Mouse (Mus musculus) cerebellum, adult 2 months (tissue): ENCODE data around the gene Il10rb.

Experiments
- CTCF ChIP-seq: fragments of 200-500 bp; IDR thresholded peaks from 2 replicates; pipeline ENCODE4 v1.5.1; 2011; ENCODE audit warnings: low read depth, mild to moderate bottlenecking, control low read depth, low read length, moderate library complexity, borderline replicate concordance; ENCODE audit not compliant: insufficient read depth
- POLR2A ChIP-seq: fragments of 200-500 bp; IDR thresholded peaks from 2 replicates; pipeline ENCODE4 v1.6.1; 2011; ENCODE audit warnings: low read length, control low read depth, borderline replicate concordance; ENCODE audit not compliant: insufficient read depth

- TF ChIP-seq CTCF = no peak
- TF ChIP-seq POLR2A = no peak
Observed at GRCm38 (mm10) chr16:91391421-91391820, 14.5 kb upstream of the Il10rb start, which contains the start of gene Gm21970.
